Mouse (Mus musculus): ENCODE measurements around the gene Rab17. TPM values are rescaled to one million over a fixed set of nuclear protein-coding genes. Genes with fewer than 3 reads are reported as not detected.
A peak's percentile ranks its signal among the peaks of the same experiment; 100 is the strongest.

Gene Rab17
- total RNA-seq (2021): not detected
- long read RNA-seq, experiment 1: 0 reads
- long read RNA-seq, experiment 2: 0 reads

DNA sequence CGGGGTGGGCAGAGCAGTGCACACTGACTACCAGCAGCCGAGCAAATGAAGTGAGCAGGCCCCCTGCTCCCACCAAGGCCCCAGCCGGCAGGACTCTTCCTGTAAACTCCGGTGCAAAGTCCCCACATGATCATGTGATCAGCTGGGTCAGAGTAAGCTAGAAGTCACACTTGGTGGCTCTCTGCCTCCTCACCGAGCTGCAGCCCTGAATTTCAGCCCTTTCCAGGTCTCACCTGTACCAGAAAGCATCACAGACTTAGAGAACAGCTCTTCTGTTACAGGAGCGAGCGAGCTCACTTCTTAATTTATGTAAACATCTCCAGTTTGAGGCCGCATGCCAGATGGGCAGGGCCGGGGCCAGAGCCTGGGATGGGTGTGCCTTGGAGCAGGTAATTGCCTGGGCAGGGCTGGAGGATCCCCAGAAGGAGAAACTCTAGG lies at the start of gene Rab17:
TSS of gene Rab17 (minus strand) at position 315 of the 438 bp plus-strand sequence.
- intact Hi-C loops (cut with DNase I): no loop called here
- no peak for DNase-seq

DNA sequence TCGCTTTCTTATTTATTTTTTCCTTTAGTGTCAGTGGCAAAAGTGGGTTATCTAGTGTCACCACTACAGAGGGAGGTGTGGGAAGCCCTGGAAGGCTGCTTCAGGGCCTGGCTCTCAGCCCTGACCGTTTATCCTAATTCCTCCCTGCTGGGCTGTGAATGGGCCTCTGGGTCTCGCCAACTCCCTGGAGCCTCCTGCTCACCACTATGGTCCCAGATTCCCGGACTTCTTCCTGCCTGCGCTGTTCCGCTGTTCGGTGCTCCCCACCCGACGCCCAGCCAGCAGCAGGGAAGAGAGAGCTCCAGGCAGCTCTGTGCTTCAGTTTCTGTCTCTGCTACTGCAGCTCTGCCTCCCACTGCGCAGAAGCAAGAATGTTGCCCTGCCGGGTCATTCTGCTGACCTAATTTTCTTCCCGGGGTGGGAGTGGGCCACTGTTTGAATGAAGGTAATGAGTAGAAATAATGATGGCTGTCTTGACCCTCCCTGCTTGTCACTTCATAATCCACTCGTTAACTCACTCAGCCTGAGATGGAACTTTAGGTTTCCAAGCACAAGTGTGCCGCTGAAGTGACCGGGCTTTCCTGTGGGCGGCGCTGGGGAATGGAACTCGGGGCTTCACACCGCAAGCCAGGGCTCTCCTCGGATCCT lies 47.8 kb upstream of the Rab17 start:
- intact Hi-C loops (cut with DNase I): loop anchor here (5.0 kb wide), 1 partner anchor 35 kb away; no protein-coding TSS in a partner anchor
- peak in 1 of 2 experiments; percentile 25 for DNase-seq

- peak in 1 of 2 experiments; percentile 14 for DNase-seq
Observed at GRCm38 (mm10) chr1:91015571-91015970, 46.1 kb upstream of the Rab17 start.

DNA sequence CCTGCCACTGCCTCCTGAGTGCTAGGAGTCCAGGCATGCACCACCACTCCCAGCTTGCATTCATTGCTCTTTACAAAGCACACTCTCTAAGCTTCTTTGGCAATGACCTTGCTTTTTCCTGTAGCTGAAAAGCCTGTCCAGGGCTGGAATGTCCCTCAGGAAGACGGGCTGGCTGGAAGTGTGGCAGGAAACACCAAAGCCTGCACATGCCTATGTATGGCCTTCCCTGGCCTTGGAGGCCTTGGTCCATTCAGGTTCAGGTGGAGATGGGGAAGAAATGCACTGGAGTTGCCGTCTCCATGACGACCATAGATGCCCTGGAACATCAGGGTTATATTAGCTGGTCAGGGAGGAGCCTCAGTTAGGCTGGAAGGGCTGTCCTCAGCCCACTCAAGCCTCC lies 44.3 kb upstream of the Rab17 start:
- intact Hi-C loops (cut with DNase I): no loop called here
- DNase-seq: peak in 1 of 2 experiments; percentile 28

More at GRCm38 (mm10) chr1:91015571-91015970, 46.1 kb upstream of the Rab17 start:
- intact Hi-C loops (cut with DNase I): loop anchor here (5.0 kb wide), 1 partner anchor 33 kb away; no protein-coding TSS in a partner anchor

GRCm38 (mm10) chr1:91011336-91011735 lies 41.9 kb upstream of the Rab17 start:
- intact Hi-C loops (cut with DNase I): no loop called here
- DNase-seq: peak in 1 of 2 experiments; percentile 11

DNA sequence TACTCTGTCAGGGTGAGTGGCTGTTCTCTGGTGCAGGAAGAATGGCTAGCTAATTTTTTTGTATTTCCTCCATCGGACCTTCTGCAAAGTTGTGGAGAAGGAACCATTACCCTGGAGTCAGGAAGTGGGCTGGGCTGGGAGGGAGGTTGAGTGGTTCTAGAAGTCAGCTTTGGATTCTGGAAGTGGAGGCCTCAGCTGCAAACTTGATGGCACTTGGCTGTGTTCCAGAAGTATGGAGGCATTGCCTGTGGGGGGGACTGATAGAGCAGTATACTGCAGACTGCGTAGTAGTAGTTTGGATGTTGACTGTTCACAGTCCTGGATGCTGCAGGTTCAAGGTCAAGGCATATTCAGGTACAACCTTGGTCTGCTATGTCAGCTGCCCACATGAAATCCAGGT lies 41.3 kb upstream of the Rab17 start:
- peak in 1 of 2 experiments; percentile 11 for DNase-seq
- intact Hi-C loops (cut with DNase I): no loop called here

GRCm38 (mm10) chr1:91010216-91010615 lies 40.8 kb upstream of the Rab17 start:
- intact Hi-C loops (cut with DNase I): no loop called here
- DNase-seq: peak in 1 of 2 experiments; percentile 11

- peak in 1 of 2 experiments; percentile 14 for DNase-seq
- intact Hi-C loops (cut with DNase I): no loop called here
Observed at GRCm38 (mm10) chr1:91009266-91009665, 39.8 kb upstream of the Rab17 start.

DNA sequence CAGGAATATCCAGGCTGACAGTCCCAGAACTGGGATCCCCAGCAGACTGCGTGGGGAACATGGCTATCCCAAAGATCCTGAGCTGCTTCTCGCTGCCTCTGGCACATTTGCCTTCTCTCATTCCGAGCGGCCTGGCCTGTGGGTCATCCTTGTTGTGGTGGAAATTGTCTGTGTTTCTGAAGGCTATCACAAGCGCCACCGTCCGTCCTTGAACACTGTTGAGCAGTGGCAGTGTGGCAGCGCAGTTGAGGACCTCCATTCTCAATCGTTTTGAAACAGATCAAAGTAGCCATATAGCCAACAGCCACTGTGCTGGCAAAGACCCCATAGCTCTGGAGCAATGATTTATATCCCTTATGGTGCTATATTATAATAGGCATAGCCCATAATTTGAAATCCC lies 39.3 kb upstream of the Rab17 start:
- DNase-seq: peak in 1 of 2 experiments; percentile 6
- intact Hi-C loops (cut with DNase I): no loop called here

DNA sequence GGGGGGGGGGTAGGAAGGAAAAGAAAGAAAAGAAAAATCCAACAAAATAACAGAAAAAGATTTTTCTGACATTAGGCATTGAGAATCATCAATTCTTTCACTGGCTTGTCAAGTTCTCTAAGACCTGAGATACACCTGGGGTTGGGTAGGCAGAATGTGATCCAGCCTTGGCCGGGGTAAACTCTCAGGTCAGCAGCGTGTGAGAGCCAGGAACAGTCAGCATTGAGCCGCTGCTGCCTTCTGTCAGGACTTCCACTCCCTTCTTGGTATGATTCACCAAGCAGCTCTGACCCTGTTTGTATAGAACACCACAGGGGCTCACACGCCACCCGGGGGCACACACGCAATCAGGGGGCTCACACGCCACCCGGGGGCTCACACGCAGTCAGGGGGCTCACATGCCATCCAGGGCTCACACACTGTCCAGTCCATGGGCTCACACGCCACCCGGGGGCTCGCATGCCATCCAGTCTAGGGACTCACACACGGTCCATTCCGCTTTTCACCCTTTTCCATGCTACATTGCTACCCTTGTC lies 38.8 kb upstream of the Rab17 start:
- intact Hi-C loops (cut with DNase I): no loop called here
- peak in 1 of 2 experiments; percentile 19 for DNase-seq

DNA sequence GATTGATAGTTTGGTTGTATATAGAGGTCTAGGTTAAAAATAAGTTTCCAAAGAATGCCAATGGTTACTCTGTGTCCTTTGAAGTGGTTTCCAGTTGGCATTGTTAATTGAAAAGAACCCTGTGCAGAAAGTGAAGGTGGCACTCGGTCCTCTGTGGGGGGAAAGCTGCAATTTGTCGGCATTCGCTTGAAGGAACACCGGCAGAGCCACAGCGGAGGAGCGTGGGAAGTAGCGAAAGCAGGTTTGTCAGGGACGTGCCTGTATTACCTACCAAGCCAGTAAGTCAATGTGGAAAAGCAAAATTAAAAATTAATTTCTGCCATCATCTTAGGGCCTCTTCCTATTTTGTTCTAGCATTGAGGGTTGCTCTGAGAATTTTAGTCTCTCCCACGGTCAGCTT lies 37.2 kb upstream of the Rab17 start:
- intact Hi-C loops (cut with DNase I): no loop called here
- no peak for DNase-seq

DNA sequence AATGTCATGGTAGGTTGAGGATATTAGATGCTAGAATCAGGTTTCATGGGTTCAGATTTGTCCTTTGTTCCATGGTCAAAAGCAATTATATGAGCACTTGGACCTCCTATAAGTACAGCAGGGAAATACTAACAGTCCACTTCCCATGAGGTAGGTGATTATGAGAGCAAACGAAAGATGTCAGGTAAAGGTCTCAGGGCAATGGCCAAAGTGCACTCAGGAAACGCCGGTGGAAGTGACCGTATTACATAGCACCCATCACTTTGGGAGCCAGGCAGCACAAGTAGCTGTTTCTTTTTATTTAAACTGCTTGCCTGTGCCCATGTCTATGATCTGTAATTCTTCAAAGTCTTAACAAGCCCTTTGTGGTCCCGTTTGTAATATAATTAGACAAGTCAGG lies 36.6 kb upstream of the Rab17 start:
- intact Hi-C loops (cut with DNase I): no loop called here
- peak in 1 of 2 experiments; percentile 1 for DNase-seq

GRCm38 (mm10) chr1:91003522-91004253 lies 34.2 kb upstream of the Rab17 start:
- intact Hi-C loops (cut with DNase I): loop anchor here (5.0 kb wide), 1 partner anchor 34 kb away; no protein-coding TSS in a partner anchor
- DNase-seq: peak in 1 of 2 experiments; percentile 12

DNA sequence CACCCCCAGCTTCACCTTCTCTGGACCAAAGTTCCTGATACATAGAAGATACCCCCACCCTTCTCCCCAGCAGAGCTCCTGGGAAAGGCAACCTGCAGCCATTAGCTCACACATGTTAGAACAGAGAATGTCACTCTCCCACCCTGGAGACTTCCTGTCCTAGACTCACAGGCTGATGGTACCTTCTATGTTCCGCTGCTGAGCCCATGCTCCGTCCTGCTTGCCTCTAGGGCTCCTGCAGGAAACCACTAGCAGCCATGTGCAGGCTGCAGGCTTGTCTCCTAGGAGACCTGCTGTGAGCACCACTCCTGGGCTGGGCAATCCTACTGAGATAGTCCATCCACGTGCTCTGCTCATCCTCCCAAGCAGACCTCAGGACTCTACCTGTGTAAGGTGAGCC lies 33.2 kb upstream of the Rab17 start:
- intact Hi-C loops (cut with DNase I): loop anchor here (5.0 kb wide), 1 partner anchor 35 kb away; no protein-coding TSS in a partner anchor
- no peak for DNase-seq

DNA sequence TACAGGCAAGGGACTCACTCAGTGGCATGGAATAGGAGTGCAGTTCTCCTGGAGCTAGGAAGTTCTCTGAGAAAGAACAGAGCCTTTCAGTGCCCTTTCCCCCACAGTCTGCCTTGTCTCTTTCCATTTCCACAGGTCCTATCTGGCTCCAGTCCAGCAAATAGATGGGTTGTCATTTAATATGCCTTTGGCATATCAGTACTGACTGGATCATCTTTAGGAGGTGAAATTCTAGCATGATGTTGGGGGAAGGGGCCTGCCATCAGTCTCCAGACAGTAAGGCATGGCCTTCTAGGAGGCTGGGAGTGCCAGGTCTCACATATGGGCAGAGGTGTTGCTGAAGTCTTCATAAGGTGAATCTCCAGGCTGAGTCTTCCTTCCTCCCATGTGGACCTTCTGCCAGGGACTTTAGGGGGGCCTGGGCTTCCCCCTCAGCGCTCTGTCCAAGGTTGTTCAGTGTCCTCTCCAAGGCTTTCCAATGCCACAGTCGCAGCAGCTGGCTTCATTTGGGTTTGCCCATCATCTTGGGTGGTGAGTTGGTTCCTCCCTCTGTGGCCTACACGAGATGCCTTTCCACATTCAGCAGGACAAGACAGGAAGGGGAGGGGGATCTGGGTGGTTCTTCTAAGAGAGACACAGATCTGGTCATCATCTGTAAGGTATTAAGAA lies 32.5 kb upstream of the Rab17 start:
- DNase-seq: no peak
- intact Hi-C loops (cut with DNase I): loop anchor here (5.0 kb wide), 1 partner anchor 35 kb away; no protein-coding TSS in a partner anchor

GRCm38 (mm10) chr1:91001101-91001500 lies 31.6 kb upstream of the Rab17 start:
- intact Hi-C loops (cut with DNase I): loop anchor here (5.0 kb wide), 1 partner anchor 36 kb away; no protein-coding TSS in a partner anchor
- DNase-seq: no peak

GRCm38 (mm10) chr1:90999911-91000601 lies 30.6 kb upstream of the Rab17 start:
- peak in 1 of 2 experiments; percentile 15 for DNase-seq

GRCm38 (mm10) chr1:90998891-90999611 lies 29.6 kb upstream of the Rab17 start:
- no peak for DNase-seq
- intact Hi-C loops (cut with DNase I): no loop called here

More at GRCm38 (mm10) chr1:90999911-91000601, 30.6 kb upstream of the Rab17 start:
- intact Hi-C loops (cut with DNase I): loop anchor here (5.0 kb wide), 1 partner anchor 37 kb away; no protein-coding TSS in a partner anchor

All from gastrocnemius, postnatal 36 days (tissue).